Mouse (Mus musculus) midbrain, embryonic 15.5 days (tissue): ENCODE data around the gene Arhgap27. TPM values are rescaled to one million over a fixed set of nuclear protein-coding genes. Genes with fewer than 3 reads are reported as not detected.

Experiments
- ATAC-seq: fragments of 200-750 bp; cut with Nextera tagmentation; replicated peaks from 2 replicates; pipeline ENCODE4 v1.8.0; 2017; ENCODE audit warnings: moderate TSS enrichment
- H3K27ac ChIP-seq: fragments of 300-500 bp; sonication (generic); 2 replicates; pipeline ENCODE4 v1.5.1; 2015; ENCODE audit warnings: mild to moderate bottlenecking, inconsistent platforms
- H3K27me3 ChIP-seq: fragments of 300-500 bp; sonication (generic); replicated peaks from 2 replicates; pipeline ENCODE4 v1.6.1; 2015; ENCODE audit warnings: inconsistent platforms
- H3K36me3 ChIP-seq: fragments of 300-500 bp; sonication (generic); replicated peaks from 2 replicates; pipeline ENCODE4 v1.6.1; 2015; ENCODE audit warnings: inconsistent platforms
- H3K4me1 ChIP-seq: fragments of 300-500 bp; sonication (generic); 2 replicates; pipeline ENCODE4 v1.6.1; 2015; ENCODE audit warnings: inconsistent platforms
- H3K4me2 ChIP-seq: fragments of 300-500 bp; sonication (generic); 2 replicates; pipeline ENCODE4 v1.6.1; 2015; ENCODE audit warnings: inconsistent platforms, mild to moderate bottlenecking, moderate library complexity
- H3K4me3 ChIP-seq: fragments of 300-500 bp; sonication (generic); 2 replicates; pipeline ENCODE4 v1.5.1; 2015; ENCODE audit warnings: mild to moderate bottlenecking, inconsistent platforms
- H3K9ac ChIP-seq: fragments of 300-500 bp; sonication (generic); 2 replicates; pipeline ENCODE4 v1.6.1; 2015; ENCODE audit warnings: mild to moderate bottlenecking, inconsistent platforms
- H3K9me3 ChIP-seq: fragments of 300-500 bp; sonication (generic); 2 replicates; pipeline ENCODE4 v1.6.1; 2016; ENCODE audit warnings: inconsistent platforms
- WGBS: fragments of 180-500 bp; shearing (Covaris S2); methylation state at CpG from one replicate; pipeline ENCODE4 v1.1.7; 2015; ENCODE audit warnings: mixed read lengths; 5-methylcytosine and 5-hydroxymethylcytosine counted together
- polyA plus RNA-seq: library from polyadenylated mRNA; unstranded; fragments of >200 nt; fragmentation: Nextera tagmentation; extraction: Ambion mirVana; gene quantifications from 2 replicates; pipeline ENCODE4 v1.2.1, GENCODE M21; 2015

Gene Arhgap27
- polyA plus RNA-seq, 1 experiment from 2014 or later = 4.6 TPM

- no peaks in the 10 kb centered on the region for H3K4me1 ChIP-seq
- H3K4me3 ChIP-seq = no peak overlapping the region
- 88% methylated on average over 4 of the region's 4 CpGs for WGBS
- no peak overlapping the region for H3K4me2 ChIP-seq
- no peaks in the 10 kb centered on the region for H3K27me3 ChIP-seq
- no peaks in the 10 kb centered on the region for H3K9me3 ChIP-seq
- no peak for ATAC-seq
- H3K36me3 ChIP-seq = peaks cover 16% of the 10 kb centered on the region
- no peak overlapping the region for H3K9ac ChIP-seq
- no peak overlapping the region for H3K27ac ChIP-seq
Measured at GRCm38 (mm10) chr11:103399986-103400385, 36.5 kb upstream of the Arhgap27 start.

- Histone ChIP-seq H3K36me3 (peaks cover 25% of the 10 kb centered on the region), H3K4me1 (no peaks in the 10 kb centered on the region), H3K9ac (no peak overlapping the region), H3K27ac (no peak overlapping the region), H3K9me3 (no peaks in the 10 kb centered on the region), H3K4me3 (no peak overlapping the region), H3K27me3 (no peaks in the 10 kb centered on the region), H3K4me2 (no peak overlapping the region)
- 93% methylated on average over 3 of the region's 3 CpGs for WGBS
- ATAC-seq = no peak
Measured at GRCm38 (mm10) chr11:103399050-103399449, 35.6 kb upstream of the Arhgap27 start.

DNA sequence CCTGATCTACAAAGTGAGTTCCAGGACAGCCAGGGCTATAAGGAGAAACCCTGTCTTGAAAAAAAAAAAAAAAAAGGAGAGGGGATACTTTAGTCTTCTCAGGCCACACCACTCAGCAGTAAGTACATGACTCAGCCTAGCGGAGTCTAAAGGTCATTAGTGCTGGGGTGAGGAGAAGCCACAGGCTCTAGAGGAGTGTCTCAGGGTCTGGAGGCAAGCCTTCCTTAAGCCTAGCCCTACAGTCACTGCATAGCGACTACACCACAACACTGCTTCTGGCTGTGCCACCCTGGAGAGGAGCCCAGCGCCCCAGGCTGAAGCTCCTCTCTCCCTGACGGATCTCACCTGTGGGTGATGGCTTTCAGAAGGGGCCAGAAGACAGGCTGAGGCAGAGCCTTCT, 33.2 kb upstream of the Arhgap27 start:
- H3K4me1 ChIP-seq = no peaks in the 10 kb centered on the region
- no peak overlapping the region for H3K4me3 ChIP-seq
- H3K4me2 ChIP-seq = no peak overlapping the region
- no peaks in the 10 kb centered on the region for H3K9me3 ChIP-seq
- no peaks in the 10 kb centered on the region for H3K27me3 ChIP-seq
- H3K36me3 ChIP-seq = peaks cover 26% of the 10 kb centered on the region
- no peak for ATAC-seq
- H3K27ac ChIP-seq = no peak overlapping the region
- H3K9ac ChIP-seq = no peak overlapping the region
- WGBS = 97% methylated on average over 4 of the region's 4 CpGs

DNA sequence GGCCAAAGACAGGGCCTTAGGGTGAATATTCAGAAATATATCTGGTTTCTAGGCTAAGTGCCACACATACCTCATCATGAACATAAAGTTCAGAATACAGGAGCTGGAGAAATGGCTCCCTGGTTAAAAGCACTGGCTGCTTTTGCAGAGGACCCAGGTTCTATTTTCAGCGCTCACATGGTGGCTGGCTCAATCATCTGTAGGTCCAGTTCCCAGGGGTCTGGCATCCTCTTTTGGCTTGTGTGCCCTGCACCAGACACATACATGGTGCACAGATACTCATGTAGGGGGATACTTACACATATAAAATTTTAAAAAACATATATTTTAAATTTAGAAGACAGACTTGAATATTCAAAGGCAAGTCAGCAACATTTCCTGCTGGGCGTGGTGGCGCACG, 32.7 kb upstream of the Arhgap27 start:
- Histone ChIP-seq H3K4me1 (no peaks in the 10 kb centered on the region), H3K9ac (no peak overlapping the region), H3K27me3 (no peaks in the 10 kb centered on the region), H3K36me3 (peaks cover 26% of the 10 kb centered on the region), H3K4me2 (no peak overlapping the region), H3K9me3 (no peaks in the 10 kb centered on the region), H3K27ac (no peak overlapping the region), H3K4me3 (no peak overlapping the region)
- ATAC-seq = no peak
- WGBS = 97% methylated on average over 4 of the region's 4 CpGs

DNA sequence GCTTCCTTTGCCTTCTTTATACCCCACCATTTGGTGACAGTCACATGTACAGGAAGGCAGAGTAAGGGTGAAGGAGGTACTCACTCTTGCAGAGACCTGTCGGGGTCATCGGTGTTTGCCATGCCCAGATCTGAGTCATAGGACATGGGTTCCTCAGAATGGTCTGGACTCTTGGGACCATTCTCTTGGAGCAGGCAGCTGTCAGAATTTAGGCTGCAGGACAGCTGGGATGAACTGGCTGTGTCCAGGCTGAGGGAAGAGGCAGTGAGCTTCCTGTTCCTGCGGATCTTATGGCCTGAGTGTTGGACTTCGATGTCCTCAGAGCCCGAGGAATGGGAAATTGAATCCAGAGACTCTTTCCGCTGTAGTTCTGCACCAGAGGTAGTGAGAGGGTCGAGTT, 31.1 kb upstream of the Arhgap27 start:
- WGBS = 93% methylated on average over 7 of the region's 7 CpGs
- Histone ChIP-seq H3K27me3 (no peaks in the 10 kb centered on the region), H3K4me1 (no peaks in the 10 kb centered on the region), H3K36me3 (peaks cover 30% of the 10 kb centered on the region), H3K9ac (no peak overlapping the region), H3K4me3 (no peak overlapping the region), H3K9me3 (no peaks in the 10 kb centered on the region), H3K27ac (no peak overlapping the region), H3K4me2 (no peak overlapping the region)
- no peak for ATAC-seq

DNA sequence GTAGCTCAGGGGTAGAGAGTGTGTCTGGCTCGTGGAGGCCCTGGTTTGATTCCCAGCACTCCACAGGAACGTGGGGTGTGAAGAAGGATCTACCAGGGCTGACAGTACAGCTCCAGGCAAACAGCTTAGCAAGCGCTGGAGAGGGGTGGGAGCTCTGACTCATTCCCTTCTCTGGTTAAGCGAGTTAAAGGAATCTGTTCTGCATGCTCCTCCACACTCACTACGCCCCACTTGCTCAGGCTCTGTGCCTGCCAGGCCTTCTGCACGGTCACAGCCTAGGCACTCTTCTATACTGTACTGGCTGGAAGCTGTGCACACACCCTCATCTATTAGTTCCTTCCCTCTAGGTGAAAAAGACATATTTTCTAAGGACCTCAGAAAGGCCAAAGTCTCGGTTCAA, 30.5 kb upstream of the Arhgap27 start:
- H3K4me3 ChIP-seq = no peak overlapping the region
- H3K9ac ChIP-seq = no peak overlapping the region
- WGBS = 90% methylated on average over 7 of the region's 7 CpGs
- H3K4me1 ChIP-seq = no peaks in the 10 kb centered on the region
- H3K27ac ChIP-seq = no peak overlapping the region
- no peaks in the 10 kb centered on the region for H3K27me3 ChIP-seq
- no peak for ATAC-seq
- no peaks in the 10 kb centered on the region for H3K9me3 ChIP-seq
- no peak overlapping the region for H3K4me2 ChIP-seq
- peaks cover 31% of the 10 kb centered on the region for H3K36me3 ChIP-seq

GRCm38 (mm10) chr11:103387870-103388526, 24.5 kb upstream of the Arhgap27 start:
- no peaks in the 10 kb centered on the region for H3K27me3 ChIP-seq
- H3K4me1 ChIP-seq = no peaks in the 10 kb centered on the region
- H3K9ac ChIP-seq = no peak overlapping the region
- peaks cover 9% of the 10 kb centered on the region; the same call in 1 of the 2 replicates for H3K36me3 ChIP-seq
- 86% methylated on average over 7 of the region's 7 CpGs for WGBS
- H3K4me2 ChIP-seq = no peak overlapping the region
- H3K4me3 ChIP-seq = no peak overlapping the region
- ATAC-seq = no peak
- no peak overlapping the region for H3K27ac ChIP-seq
- no peaks in the 10 kb centered on the region for H3K9me3 ChIP-seq

GRCm38 (mm10) chr11:103386827-103387226, 23.3 kb upstream of the Arhgap27 start:
- H3K4me2 ChIP-seq = no peak overlapping the region
- H3K9ac ChIP-seq = no peak overlapping the region
- ATAC-seq = no peak
- H3K9me3 ChIP-seq = no peaks in the 10 kb centered on the region
- no peaks in the 10 kb centered on the region for H3K4me1 ChIP-seq
- no peaks in the 10 kb centered on the region for H3K27me3 ChIP-seq
- H3K27ac ChIP-seq = no peak overlapping the region
- WGBS = 94% methylated on average over 9 of the region's 9 CpGs
- peaks cover 9% of the 10 kb centered on the region; the same call in 1 of the 2 replicates for H3K36me3 ChIP-seq
- no peak overlapping the region for H3K4me3 ChIP-seq

DNA sequence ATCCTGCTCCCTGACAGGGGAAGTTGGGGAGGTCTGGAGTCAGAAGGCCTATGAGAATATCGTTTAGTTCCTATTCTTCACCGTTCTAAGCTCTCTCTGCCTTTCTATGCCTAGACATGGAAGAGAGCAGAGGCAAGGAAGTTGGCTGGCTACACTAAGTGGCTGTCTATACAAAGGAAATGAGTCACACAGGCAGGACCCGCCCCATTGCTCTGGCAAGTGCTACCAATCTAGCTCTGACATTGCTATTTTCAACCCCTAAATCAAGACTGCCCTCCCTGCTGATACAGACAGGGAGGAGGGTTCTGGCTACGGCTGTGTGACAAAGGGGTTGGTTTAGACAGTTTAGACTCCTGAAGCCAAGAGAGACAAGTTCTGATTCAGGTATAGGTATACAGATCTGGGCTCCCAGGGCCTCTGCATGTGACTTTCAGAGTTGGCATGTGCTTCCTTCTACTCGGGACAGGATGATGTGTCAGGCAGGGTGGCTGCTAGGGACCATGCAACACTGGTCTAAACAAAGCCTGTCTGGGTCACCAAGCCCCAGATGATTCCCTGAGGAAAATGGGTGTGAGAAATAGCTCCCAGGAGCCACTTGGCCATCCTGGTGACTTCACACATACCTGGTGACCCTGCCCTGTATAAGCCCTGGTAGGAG, 18.6 kb upstream of the Arhgap27 start:
- no peak overlapping the region for H3K27ac ChIP-seq
- H3K4me2 ChIP-seq = no peak overlapping the region
- no peaks in the 10 kb centered on the region for H3K9me3 ChIP-seq
- H3K36me3 ChIP-seq = peaks cover 13% of the 10 kb centered on the region; the same call in 1 of the 2 replicates
- no peaks in the 10 kb centered on the region for H3K4me1 ChIP-seq
- WGBS = 79% methylated on average over 5 of the region's 5 CpGs
- H3K4me3 ChIP-seq = no peak overlapping the region
- no peak overlapping the region for H3K9ac ChIP-seq
- no peak for ATAC-seq
- H3K27me3 ChIP-seq = no peaks in the 10 kb centered on the region

DNA sequence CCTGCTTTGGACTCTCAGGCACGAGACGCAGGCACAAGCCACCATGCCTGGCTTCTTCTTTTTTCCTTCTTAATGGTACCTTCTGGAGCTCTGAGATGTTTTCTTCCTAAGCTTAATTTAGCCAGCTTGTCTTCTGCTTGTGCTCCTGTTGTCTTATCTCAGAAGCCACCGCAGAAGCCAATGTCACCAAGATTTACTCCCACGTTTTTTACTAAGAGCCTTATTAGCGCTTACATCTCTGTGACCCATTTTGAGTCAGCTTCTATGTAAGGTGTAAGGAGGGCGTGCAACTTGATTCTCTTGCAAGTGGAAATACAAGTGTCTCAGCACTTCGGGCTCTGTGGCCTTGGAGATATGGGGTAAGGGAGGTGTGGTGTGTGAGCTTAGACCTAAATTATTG, 18.0 kb upstream of the Arhgap27 start:
- Histone ChIP-seq H3K27ac (no peak overlapping the region), H3K4me3 (no peak overlapping the region), H3K9ac (no peak overlapping the region), H3K27me3 (no peaks in the 10 kb centered on the region), H3K36me3 (peaks cover 12% of the 10 kb centered on the region), H3K4me1 (no peaks in the 10 kb centered on the region), H3K4me2 (no peak overlapping the region), H3K9me3 (no peaks in the 10 kb centered on the region)
- ATAC-seq = no peak
- WGBS = 93% methylated on average over 7 of the region's 7 CpGs

DNA sequence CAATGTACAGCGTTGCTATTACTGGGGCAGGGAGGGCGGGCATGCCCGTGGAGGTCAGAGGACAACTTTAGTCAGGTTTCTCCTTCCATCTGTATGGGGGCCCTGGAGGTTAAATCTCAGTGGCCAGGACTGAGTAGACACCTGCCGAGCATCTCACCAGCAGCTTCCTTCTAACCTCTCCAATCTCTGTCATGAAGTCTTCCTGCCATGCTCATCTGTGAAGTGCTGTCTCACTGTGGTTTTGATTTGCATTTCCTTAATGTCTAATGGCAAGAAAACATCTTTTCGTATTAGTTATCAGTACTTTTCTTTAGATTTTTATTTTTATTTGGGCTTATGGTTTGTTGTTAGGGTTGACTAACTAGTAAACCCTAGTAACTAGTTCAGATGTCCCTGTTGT, 17.0 kb upstream of the Arhgap27 start:
- H3K9me3 ChIP-seq = no peaks in the 10 kb centered on the region
- H3K4me3 ChIP-seq = no peak overlapping the region
- H3K4me1 ChIP-seq = no peaks in the 10 kb centered on the region
- H3K4me2 ChIP-seq = no peak overlapping the region
- H3K27me3 ChIP-seq = no peaks in the 10 kb centered on the region
- H3K27ac ChIP-seq = no peak overlapping the region
- H3K36me3 ChIP-seq = peaks cover 17% of the 10 kb centered on the region
- 96% methylated on average over 5 of the region's 5 CpGs for WGBS
- no peak for ATAC-seq
- H3K9ac ChIP-seq = no peak overlapping the region

DNA sequence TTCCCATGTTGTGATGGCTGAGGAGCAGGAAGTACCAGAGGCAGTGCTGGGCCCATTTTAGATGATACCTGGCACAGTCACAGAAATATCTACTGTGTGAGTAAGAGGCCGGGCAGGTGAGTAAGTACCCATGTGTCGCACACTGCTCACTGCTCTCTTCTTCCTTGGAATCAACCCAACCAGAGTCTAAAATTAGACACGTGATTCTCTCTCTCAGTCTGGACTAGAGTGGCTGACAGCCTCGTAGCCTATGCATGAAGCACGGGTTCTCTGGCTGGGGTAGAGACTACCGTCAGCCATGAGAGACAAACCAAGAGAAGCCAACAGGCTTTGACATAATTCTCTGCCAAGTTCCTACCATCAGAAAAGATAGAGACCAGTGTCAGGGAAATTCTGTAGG, 14.8 kb upstream of the Arhgap27 start:
- no peak overlapping the region for H3K27ac ChIP-seq

DNA sequence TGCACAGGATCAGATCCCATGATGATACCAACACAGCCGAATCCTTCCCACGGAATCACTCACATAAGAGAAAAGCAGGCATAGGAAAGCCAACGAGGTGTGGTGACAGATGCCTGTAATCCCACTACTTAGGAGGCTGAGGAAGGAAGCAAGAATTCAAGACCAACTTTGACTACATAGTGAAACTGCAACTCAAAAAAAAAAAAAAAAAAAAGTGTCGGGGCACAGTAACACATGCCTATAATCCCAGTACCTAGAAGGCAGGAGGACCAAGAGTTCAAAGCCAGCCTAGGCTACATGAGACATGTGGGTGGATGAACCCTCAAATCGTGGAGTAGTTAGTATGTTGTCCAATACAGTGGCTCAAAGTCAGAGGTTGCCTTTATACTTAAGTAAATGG, 12.3 kb upstream of the Arhgap27 start:
- H3K27ac ChIP-seq = no peak overlapping the region
- no peaks in the 10 kb centered on the region for H3K4me1 ChIP-seq
- H3K4me3 ChIP-seq = no peak overlapping the region
- no peaks in the 10 kb centered on the region for H3K27me3 ChIP-seq
- H3K9me3 ChIP-seq = no peaks in the 10 kb centered on the region
- H3K4me2 ChIP-seq = no peak overlapping the region
- WGBS = 87% methylated on average over 5 of the region's 5 CpGs
- no peak overlapping the region for H3K9ac ChIP-seq
- H3K36me3 ChIP-seq = peaks cover 26% of the 10 kb centered on the region
- ATAC-seq = no peak

More for the DNA sequence above, 14.8 kb upstream of the Arhgap27 start:
- WGBS = 97% methylated on average over 6 of the region's 6 CpGs
- no peak for ATAC-seq
- Histone ChIP-seq H3K36me3 (peaks cover 24% of the 10 kb centered on the region), H3K4me1 (no peaks in the 10 kb centered on the region), H3K9ac (no peak overlapping the region), H3K4me3 (no peak overlapping the region), H3K27me3 (no peaks in the 10 kb centered on the region), H3K4me2 (no peak overlapping the region), H3K9me3 (no peaks in the 10 kb centered on the region)
